Mouse (Mus musculus) MEL (cell line): ENCODE data around the gene St6galnac5.

Experiments used
- CTCF ChIP-seq, 3 experiments: IDR thresholded peaks in 2 of 3; conservative IDR thresholded peaks in 1 of 3; 2 replicates each; pipeline ENCODE4 v1.5.1; 2011 to 2012; ENCODE audit warnings: low read length in 3 of 3, low read depth in 2 of 3, mild to moderate bottlenecking in 2 of 3, improper control_type of control experiment in 1 of 3, inconsistent platforms in 1 of 3, mixed read lengths in 1 of 3, moderate library complexity in 1 of 3; ENCODE audit not compliant: control insufficient read depth in 1 of 3, insufficient read depth in 1 of 3, poor library complexity in 1 of 3, severe bottlenecking in 1 of 3
- JUND ChIP-seq: IDR thresholded peaks from 2 replicates; pipeline ENCODE4 v1.6.1; 2011; ENCODE audit warnings: low read depth, mild to moderate bottlenecking, improper control_type of control experiment, low read length
- MAFK ChIP-seq: IDR thresholded peaks from 2 replicates; pipeline ENCODE4 v1.6.1; 2011; ENCODE audit warnings: low read depth, mild to moderate bottlenecking, low read length, improper control_type of control experiment, borderline replicate concordance
- MYC ChIP-seq: IDR thresholded peaks from 2 replicates; pipeline ENCODE4 v1.6.1; 2011; ENCODE audit warnings: low read depth, mild to moderate bottlenecking, low read length, improper control_type of control experiment, moderate library complexity
- RCOR1 ChIP-seq: IDR thresholded peaks from 2 replicates; pipeline ENCODE4 v1.6.1; 2012; ENCODE audit warnings: low read depth, mild to moderate bottlenecking, inconsistent platforms, low read length, improper control_type of control experiment
- SMC3 ChIP-seq: IDR thresholded peaks from 2 replicates; pipeline ENCODE4 v1.6.1; 2011; ENCODE audit warnings: low read depth, low read length, improper control_type of control experiment
- TBP ChIP-seq: IDR thresholded peaks from 2 replicates; pipeline ENCODE4 v1.8.0; 2011; ENCODE audit warnings: low read depth, low read length, improper control_type of control experiment
- ZKSCAN1 ChIP-seq: IDR thresholded peaks from 2 replicates; pipeline ENCODE4 v1.6.1; 2012; ENCODE audit warnings: low read depth, mild to moderate bottlenecking, inconsistent platforms, low read length, improper control_type of control experiment, moderate library complexity

- no peak for TF ChIP-seq MAFK
- TF ChIP-seq JUND = no peak
- TF ChIP-seq ZKSCAN1 = no peak
- no peak for TF ChIP-seq CTCF (IDR thresholded peaks at IDR 0.05 in 2 of 3, conservative IDR thresholded peaks at IDR 0.05 in 1 of 3; ENCODE audit: control insufficient read depth in 1 of 3, insufficient read depth in 1 of 3, low read depth in 2 of 3, low read length in 3 of 3, poor library complexity in 1 of 3, severe bottlenecking in 1 of 3)
- no peak for TF ChIP-seq SMC3
- no peak for TF ChIP-seq MYC
- no peak for TF ChIP-seq RCOR1
- no peak for TF ChIP-seq TBP
Measured at GRCm38 (mm10) chr3:152971373-152971772, 10.7 kb downstream of the St6galnac5 start.
